Mouse (Mus musculus): ENCODE measurements around the gene Serpinb1c.

GRCm38 (mm10) chr13:32852539-32852938 lies 45.5 kb downstream of the Serpinb1c start:
- TF ChIP-seq CTCF (IDR thresholded peaks at IDR 0.05) (no peak), EP300 (IDR thresholded peaks at IDR 0.05; ENCODE audit: insufficient read depth, low read depth, low read length) (no peak)
